Mouse (Mus musculus) lung, postnatal 4 days (tissue): ENCODE results near the gene Cabin1.

Source experiments
- DNase-seq, 2 experiments: peaks; one replicate each; pipeline ENCODE4 v3.0.0; 2021

The Cabin1 gene

GRCm38 (mm10) chr10:75662575-75662974 lies 101.6 kb downstream of the Cabin1 start:
- DNase-seq = no peak

GRCm38 (mm10) chr10:75661876-75662275 lies 102.3 kb downstream of the Cabin1 start:
- DNase-seq = no peak

GRCm38 (mm10) chr10:75661381-75661780 lies 102.8 kb downstream of the Cabin1 start:
- DNase-seq = peak in 1 of 2 experiments; percentile 72

- DNase-seq = no peak
These were observed 106.4 kb downstream of the Cabin1 start for GRCm38 (mm10) chr10:75657772-75658171.

- no peak for DNase-seq
These were observed 107.0 kb downstream of the Cabin1 start for GRCm38 (mm10) chr10:75657165-75657564.

- DNase-seq = no peak
These were observed 110.1 kb downstream of the Cabin1 start for GRCm38 (mm10) chr10:75654053-75654452.

GRCm38 (mm10) chr10:75651381-75652068 lies 112.6 kb downstream of the Cabin1 start:
- DNase-seq = no peak

- DNase-seq = no peak
These were observed 113.7 kb downstream of the Cabin1 start for GRCm38 (mm10) chr10:75650306-75650902.

- no peak for DNase-seq
These were observed 114.6 kb downstream of the Cabin1 start for GRCm38 (mm10) chr10:75649406-75649995.

- no peak for DNase-seq
These were observed 115.1 kb downstream of the Cabin1 start for GRCm38 (mm10) chr10:75649001-75649400.

GRCm38 (mm10) chr10:75648091-75648490 lies 116.0 kb downstream of the Cabin1 start:
- no peak for DNase-seq

GRCm38 (mm10) chr10:75647362-75647761 lies 116.8 kb downstream of the Cabin1 start:
- DNase-seq = peak; percentile 59 to 81

GRCm38 (mm10) chr10:75646406-75646805 lies 117.7 kb downstream of the Cabin1 start:
- DNase-seq = no peak

- DNase-seq = no peak
These were observed 118.5 kb downstream of the Cabin1 start for GRCm38 (mm10) chr10:75645616-75646015.

- peak; percentile 72 to 80 for DNase-seq
These were observed 120.3 kb downstream of the Cabin1 start, which contains the start of gene Susd2 for GRCm38 (mm10) chr10:75643741-75644343. Susd2 (minus strand) TSS chr10:75644008.

GRCm38 (mm10) chr10:75642891-75643290 lies 121.2 kb downstream of the Cabin1 start:
- DNase-seq = peak in 1 of 2 experiments; percentile 26

- DNase-seq = no peak
These were observed 121.7 kb downstream of the Cabin1 start for GRCm38 (mm10) chr10:75642436-75642835.

GRCm38 (mm10) chr10:75641721-75642222 lies 122.4 kb downstream of the Cabin1 start:
- peak in 1 of 2 experiments; percentile 15 for DNase-seq

GRCm38 (mm10) chr10:75637711-75638110 lies 126.4 kb downstream of the Cabin1 start:
- DNase-seq = peak in 1 of 2 experiments; percentile 16

- no peak for DNase-seq
These were observed 127.9 kb downstream of the Cabin1 start for GRCm38 (mm10) chr10:75636084-75636786.

GRCm38 (mm10) chr10:75635693-75636055 lies 128.5 kb downstream of the Cabin1 start:
- peak; percentile 74 to 87 for DNase-seq

GRCm38 (mm10) chr10:75635019-75635692 lies 129.0 kb downstream of the Cabin1 start:
- DNase-seq = no peak
